Mouse (Mus musculus) forebrain, postnatal 0 days (tissue): ENCODE results near the gene Igsf9. TPM values are rescaled to one million over a fixed set of nuclear protein-coding genes. Genes with fewer than 3 reads are reported as not detected.

ENCODE experiments used
- ATAC-seq: fragments of 200-750 bp; cut with Nextera tagmentation; 2 replicates; pipeline ENCODE4 v1.8.0; 2017; ENCODE audit warnings: mild to moderate bottlenecking, moderate library complexity
- DNase-seq: peaks from one replicate; pipeline ENCODE4 v3.0.0-alpha.2; 2015
- H3K27ac ChIP-seq: fragments of 300-500 bp; sonication (generic); 2 replicates; pipeline ENCODE4 v1.5.1; 2014; ENCODE audit warnings: low read depth, mild to moderate bottlenecking, antibody characterized with exemption, low read length, moderate library complexity, mixed read lengths
- H3K27me3 ChIP-seq: fragments of 300-500 bp; sonication (generic); 2 replicates; pipeline ENCODE4 v1.6.1; 2014; ENCODE audit warnings: mild to moderate bottlenecking, low read length, mixed read lengths; ENCODE audit not compliant: insufficient read depth
- H3K36me3 ChIP-seq: fragments of 300-500 bp; sonication (generic); 2 replicates; pipeline ENCODE4 v1.6.1; 2014; ENCODE audit warnings: mild to moderate bottlenecking, moderate library complexity; ENCODE audit not compliant: insufficient read depth
- H3K4me1 ChIP-seq: fragments of 300-500 bp; sonication (generic); 2 replicates; pipeline ENCODE4 v1.6.1; 2014; ENCODE audit warnings: antibody characterized with exemption; ENCODE audit not compliant: insufficient read depth
- H3K4me2 ChIP-seq: fragments of 300-500 bp; sonication (generic); 2 replicates; pipeline ENCODE4 v1.6.1; 2014; ENCODE audit warnings: low read depth, mild to moderate bottlenecking, moderate library complexity
- H3K4me3 ChIP-seq: fragments of 300-500 bp; sonication (generic); 2 replicates; pipeline ENCODE4 v1.5.1; 2014; ENCODE audit warnings: low read depth, low read length, mixed read lengths
- H3K9ac ChIP-seq: fragments of 300-500 bp; sonication (generic); 2 replicates; pipeline ENCODE4 v1.6.1; 2014; ENCODE audit warnings: mild to moderate bottlenecking
- H3K9me3 ChIP-seq: fragments of 300-500 bp; sonication (generic); 2 replicates; pipeline ENCODE4 v1.6.1; 2016; ENCODE audit warnings: low read length
- CTCF ChIP-seq: sonication (generic); IDR thresholded peaks from 2 replicates; pipeline ENCODE4 v1.5.1; 2016; ENCODE audit warnings: antibody characterized with exemption, control low read depth, low read depth
- WGBS: fragments of 180-500 bp; shearing (Covaris S2); extraction: QIAGEN DNeasy Blood & Tissue Kit; methylation state at CpG from one replicate; pipeline ENCODE4 v1.1.7; 2014; 5-methylcytosine and 5-hydroxymethylcytosine counted together
- polyA plus RNA-seq: library from polyadenylated mRNA; unstranded; fragments of >200 nt; fragmentation: Nextera tagmentation; extraction: Ambion mirVana; gene quantifications from 2 replicates; pipeline ENCODE4 v1.2.1, GENCODE M21; 2015
- total RNA-seq: library from RNA; depleted of rRNA; stranded (reverse); fragments of >200 nt; gene quantifications from 2 replicates; pipeline ENCODE4 v1.2.3, GENCODE M21; 2014

Gene Igsf9
- total and polyA plus RNA-seq, 2 experiments from 2014 or later = 25.6 to 35.3 TPM

GRCm38 (mm10) chr1:172525971-172526370 lies 44.4 kb downstream of the Igsf9 start:
- Histone ChIP-seq H3K4me2 (no peak overlapping the region), H3K36me3 (no peaks in the 10 kb centered on the region), H3K27me3 (no peaks in the 10 kb centered on the region), H3K4me1 (no peaks in the 10 kb centered on the region; the same call in 1 of the 2 replicates), H3K4me3 (no peak overlapping the region), H3K9me3 (no peaks in the 10 kb centered on the region), H3K27ac (no peak overlapping the region; the same call in 1 of the 2 replicates), H3K9ac (no peak overlapping the region)
- WGBS = 69% methylated on average over 7 of the region's 7 CpGs
- DNase-seq = no peak
- no peak for ATAC-seq
- TF ChIP-seq CTCF = no peak

GRCm38 (mm10) chr1:172526380-172527081 lies 44.9 kb downstream of the Igsf9 start:
- Histone ChIP-seq H3K4me1 (no peaks in the 10 kb centered on the region), H3K27me3 (no peaks in the 10 kb centered on the region), H3K4me3 (no peak overlapping the region), H3K9me3 (no peaks in the 10 kb centered on the region), H3K4me2 (no peak overlapping the region), H3K9ac (no peak overlapping the region), H3K36me3 (no peaks in the 10 kb centered on the region), H3K27ac (no peak overlapping the region)
- DNase-seq (no peak), ATAC-seq (no peak)
- no peak for TF ChIP-seq CTCF
- WGBS = 75% methylated on average over 23 of the region's 23 CpGs

- Histone ChIP-seq H3K4me2 (no peak overlapping the region), H3K9ac (no peak overlapping the region), H3K27ac (no peak overlapping the region), H3K9me3 (no peaks in the 10 kb centered on the region), H3K36me3 (no peaks in the 10 kb centered on the region), H3K4me3 (no peak overlapping the region), H3K27me3 (no peaks in the 10 kb centered on the region), H3K4me1 (no peaks in the 10 kb centered on the region)
- WGBS = 93% methylated on average over 10 of the region's 10 CpGs
- TF ChIP-seq CTCF = no peak
- DNase-seq (no peak), ATAC-seq (no peak)
These were observed 45.8 kb downstream of the Igsf9 start for GRCm38 (mm10) chr1:172527431-172527830.

GRCm38 (mm10) chr1:172528701-172529100 lies 47.1 kb downstream of the Igsf9 start:
- no peaks in the 10 kb centered on the region for H3K4me1 ChIP-seq
- H3K27ac ChIP-seq = no peak overlapping the region
- no peaks in the 10 kb centered on the region for H3K36me3 ChIP-seq
- H3K4me2 ChIP-seq = no peak overlapping the region
- H3K9me3 ChIP-seq = no peaks in the 10 kb centered on the region
- ATAC-seq (peak; percentile 82), DNase-seq (peak; percentile 84)
- TF ChIP-seq CTCF = peak; percentile 94
- 5% methylated on average over 7 of the region's 7 CpGs for WGBS
- H3K4me3 ChIP-seq = no peak overlapping the region
- H3K27me3 ChIP-seq = no peaks in the 10 kb centered on the region; the same call in 1 of the 2 replicates
- H3K9ac ChIP-seq = no peak overlapping the region

GRCm38 (mm10) chr1:172530544-172531220 lies 49.1 kb downstream of the Igsf9 start:
- no peaks in the 10 kb centered on the region for H3K9me3 ChIP-seq
- ATAC-seq (no peak), DNase-seq (no peak)
- H3K27me3 ChIP-seq = no peaks in the 10 kb centered on the region; the same call in 1 of the 2 replicates
- H3K4me3 ChIP-seq = no peak overlapping the region
- no peak for TF ChIP-seq CTCF
- H3K27ac ChIP-seq = no peak overlapping the region
- WGBS = 30% methylated on average over 8 of the region's 8 CpGs
- no peak overlapping the region for H3K9ac ChIP-seq
- H3K36me3 ChIP-seq = no peaks in the 10 kb centered on the region
- no peaks in the 10 kb centered on the region for H3K4me1 ChIP-seq
- no peak overlapping the region for H3K4me2 ChIP-seq

- H3K36me3 ChIP-seq = no peaks in the 10 kb centered on the region
- H3K9me3 ChIP-seq = no peaks in the 10 kb centered on the region
- no peak overlapping the region for H3K9ac ChIP-seq
- H3K27ac ChIP-seq = no peak overlapping the region
- peak overlapping the region; percentile 24 for H3K4me2 ChIP-seq
- H3K4me1 ChIP-seq = no peaks in the 10 kb centered on the region
- 5% methylated on average over 13 of the region's 13 CpGs for WGBS
- H3K27me3 ChIP-seq = no peaks in the 10 kb centered on the region; the same call in 1 of the 2 replicates
- peak; percentile 50 for ATAC-seq
- no peak for TF ChIP-seq CTCF
- no peak overlapping the region for H3K4me3 ChIP-seq
- no peak for DNase-seq
These were observed 51.0 kb downstream of the Igsf9 start for GRCm38 (mm10) chr1:172532551-172532950.

- TF ChIP-seq CTCF = no peak
- no peak overlapping the region for H3K27ac ChIP-seq
- H3K9ac ChIP-seq = no peak overlapping the region
- no peaks in the 10 kb centered on the region for H3K9me3 ChIP-seq
- DNase-seq = no peak
- no peak for ATAC-seq
- no peaks in the 10 kb centered on the region for H3K36me3 ChIP-seq
- no peaks in the 10 kb centered on the region for H3K4me1 ChIP-seq
- H3K4me2 ChIP-seq = no peak overlapping the region
- 80% methylated on average over 16 of the region's 16 CpGs for WGBS
- no peak overlapping the region for H3K4me3 ChIP-seq
- no peaks in the 10 kb centered on the region; the same call in 1 of the 2 replicates for H3K27me3 ChIP-seq
These were observed 53.5 kb downstream of the Igsf9 start for GRCm38 (mm10) chr1:172535116-172535515.
